Mouse (Mus musculus) myocyte (in vitro differentiated cells): ENCODE measurements at regions not wholly inside any gene's neighbourhood (a gene's known extent, or its start where the extent isn't known, plus 50 kb on each side); places are given as distances from the start of the nearest gene placed in this dataset.

Source experiments
- CEBPB ChIP-seq: IDR thresholded peaks from 2 replicates; pipeline ENCODE4 v1.6.1; 2011; ENCODE audit warnings: mild to moderate bottlenecking, moderate library complexity; ENCODE audit not compliant: poor library complexity, insufficient read depth, severe bottlenecking
- E2F4 ChIP-seq: IDR thresholded peaks from one replicate; pipeline ENCODE4 v1.6.1; 2011; ENCODE audit warnings: mild to moderate bottlenecking, control low read depth, moderate library complexity; ENCODE audit not compliant: insufficient read depth
- MAX ChIP-seq: IDR thresholded peaks from one replicate; pipeline ENCODE4 v1.6.1; 2011; ENCODE audit warnings: low read depth, mild to moderate bottlenecking, control low read depth
- MYOG ChIP-seq, 3 experiments: IDR thresholded peaks; one replicate each; pipeline ENCODE4 v1.6.1; 2011; ENCODE audit warnings: control low read depth in 2 of 3, low read depth in 2 of 3, mild to moderate bottlenecking in 2 of 3; ENCODE audit not compliant: insufficient read length in 2 of 3, control insufficient read depth in 1 of 3, insufficient read depth in 1 of 3
- POLR2A ChIP-seq: IDR thresholded peaks from one replicate; pipeline ENCODE4 v1.6.1; 2011; ENCODE audit warnings: low read depth, mild to moderate bottlenecking, control low read depth, moderate library complexity; ENCODE audit not compliant: insufficient read length
- POLR2AphosphoS2 ChIP-seq: IDR thresholded peaks from one replicate; pipeline ENCODE4 v1.6.1; 2011; ENCODE audit warnings: low read depth, control low read depth; ENCODE audit not compliant: insufficient read length
- REST ChIP-seq: IDR thresholded peaks from one replicate; pipeline ENCODE4 v1.6.1; 2011; ENCODE audit warnings: mild to moderate bottlenecking, control low read depth, moderate library complexity; ENCODE audit not compliant: insufficient read depth, insufficient read length
- TCF12 ChIP-seq: IDR thresholded peaks from one replicate; pipeline ENCODE4 v1.6.1; 2011; ENCODE audit warnings: mild to moderate bottlenecking, control low read depth; ENCODE audit not compliant: poor library complexity, insufficient read depth, severe bottlenecking
- TCF3 ChIP-seq: IDR thresholded peaks from one replicate; pipeline ENCODE4 v1.6.1; 2011; ENCODE audit warnings: low read depth, control low read depth; ENCODE audit not compliant: insufficient read length
- USF1 ChIP-seq: IDR thresholded peaks from one replicate; pipeline ENCODE4 v1.6.1; 2011; ENCODE audit warnings: low read depth, mild to moderate bottlenecking, control low read depth, moderate library complexity

DNA sequence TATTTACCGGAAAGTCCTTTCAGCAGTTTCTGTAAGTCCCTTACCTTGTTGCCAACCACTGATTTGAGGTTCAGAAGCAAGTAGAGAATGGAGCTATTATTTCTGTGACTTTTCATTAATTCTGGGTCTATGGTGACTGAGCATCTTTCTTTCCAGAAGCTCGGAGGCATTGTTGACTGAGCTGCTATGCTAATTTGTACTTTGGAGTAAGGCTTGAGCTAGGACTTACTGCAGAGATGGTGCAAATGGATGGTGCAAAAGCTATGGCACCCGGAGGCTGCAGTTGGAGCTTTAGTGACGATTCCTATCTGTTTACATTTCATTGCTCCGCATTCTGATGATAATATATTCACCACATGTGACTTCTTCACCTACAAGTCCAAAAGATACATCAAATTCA is 266.2 kb downstream of the Spry2 start:
- TF ChIP-seq POLR2A = no peak
- TF ChIP-seq USF1 = no peak
- TF ChIP-seq TCF12 = no peak
- no peak for TF ChIP-seq POLR2AphosphoS2
- no peak for TF ChIP-seq MAX
- TF ChIP-seq E2F4 = no peak
- TF ChIP-seq MYOG (IDR thresholded peaks at IDR 0.05; ENCODE audit: control insufficient read depth in 1 of 3, insufficient read depth in 1 of 3, insufficient read length in 2 of 3, low read depth in 2 of 3) = no peak
- no peak for TF ChIP-seq CEBPB
- TF ChIP-seq TCF3 = no peak
- TF ChIP-seq REST = no peak
